Mouse (Mus musculus) c-Kit-positive CD71-positive TER-119-negative erythroid progenitor cells, embryonic 14.5 days (primary cell): ENCODE data around the gene Ccdc12.

ENCODE experiments used
- DNase-seq: peaks from one replicate; pipeline ENCODE4 v3.0.0-alpha.2; 2013; ENCODE audit warnings: low read depth

Ccdc12 gene

GRCm38 (mm10) chr9:110645219-110645618 lies 11.1 kb upstream of the Ccdc12 start:
- DNase-seq, result no peak

- DNase-seq, result no peak
Observed at GRCm38 (mm10) chr9:110649775-110650174, 6.5 kb upstream of the Ccdc12 start.

GRCm38 (mm10) chr9:110651931-110652722 lies 4.2 kb upstream of the Ccdc12 start:
- no peak for DNase-seq

- DNase-seq, result no peak
Observed at GRCm38 (mm10) chr9:110652963-110653654, 3.2 kb upstream of the Ccdc12 start.

GRCm38 (mm10) chr9:110653655-110654461 lies 2.4 kb upstream of the Ccdc12 start, which contains the start of gene Nbeal2:
Nbeal2 (minus strand) TSS chr9:110654161.
- peak; percentile 88 for DNase-seq

GRCm38 (mm10) chr9:110654726-110655650 lies 1.3 kb upstream of the Ccdc12 start:
- DNase-seq, result no peak

GRCm38 (mm10) chr9:110655651-110656007 lies 674 bp upstream of the Ccdc12 start:
- no peak for DNase-seq

- no peak for DNase-seq
Observed at GRCm38 (mm10) chr9:110657474-110658078, 1.3 kb downstream of the Ccdc12 start.

- no peak for DNase-seq
Observed at GRCm38 (mm10) chr9:110659521-110659920, 3.2 kb downstream of the Ccdc12 start.

GRCm38 (mm10) chr9:110660208-110660607 lies 3.9 kb downstream of the Ccdc12 start:
- no peak for DNase-seq

GRCm38 (mm10) chr9:110660856-110661612 lies 4.7 kb downstream of the Ccdc12 start:
- DNase-seq, result no peak

GRCm38 (mm10) chr9:110662844-110663243 lies 6.5 kb downstream of the Ccdc12 start:
- DNase-seq, result no peak

GRCm38 (mm10) chr9:110665912-110666311 lies 9.6 kb downstream of the Ccdc12 start:
- peak; percentile 65 for DNase-seq

- DNase-seq, result no peak
Observed at GRCm38 (mm10) chr9:110666374-110666773, 10.1 kb downstream of the Ccdc12 start.

- no peak for DNase-seq
Observed at GRCm38 (mm10) chr9:110667219-110667836, 11.0 kb downstream of the Ccdc12 start.

GRCm38 (mm10) chr9:110668601-110669293 lies 12.4 kb downstream of the Ccdc12 start:
- peak; percentile 89 for DNase-seq

- no peak for DNase-seq
Observed at GRCm38 (mm10) chr9:110669785-110670184, 13.5 kb downstream of the Ccdc12 start.

- no peak for DNase-seq
Observed at GRCm38 (mm10) chr9:110672462-110673106, 16.3 kb downstream of the Ccdc12 start.
